16 mouse cellular contexts compared by ENCODE assay signal in the genomic region with DNA sequence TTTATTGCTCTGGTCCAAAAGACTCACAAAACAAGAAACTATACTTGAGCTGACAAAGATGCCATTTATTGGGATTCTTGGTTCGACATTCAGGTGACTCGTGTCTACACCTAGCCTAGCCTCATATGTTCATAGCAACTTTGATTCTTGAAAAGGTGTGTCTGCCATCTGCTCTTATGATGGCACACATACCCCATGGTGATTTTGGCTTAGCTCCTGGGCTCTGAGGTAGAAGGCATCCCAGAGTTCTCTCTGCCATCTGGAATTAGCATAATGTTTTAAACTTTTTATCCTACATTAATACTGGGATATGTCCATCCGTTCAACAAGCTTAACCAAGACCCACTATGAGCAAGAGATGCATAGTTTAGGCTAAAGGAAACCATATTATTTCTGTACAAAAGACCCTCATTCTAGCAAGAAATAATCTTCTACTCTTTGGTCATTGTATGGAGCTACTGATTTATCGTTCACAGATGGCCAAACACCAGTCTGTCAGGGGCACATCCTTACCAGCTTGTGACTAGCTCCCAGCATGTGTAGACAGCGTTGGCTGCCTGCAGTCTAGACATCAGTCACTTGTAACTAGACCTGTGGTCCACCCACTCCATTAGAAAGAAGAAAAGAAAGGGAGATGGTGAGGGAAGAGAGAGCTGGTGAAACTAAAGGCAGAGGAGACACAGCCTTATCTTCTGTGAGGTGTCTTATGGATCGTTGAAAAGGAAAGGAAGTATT.
DNase-seq lines count a peak whose midpoint lies in the region; ATAC-seq and TF ChIP-seq lines count a peak whose summit lies in the region.
"Had no signal": no experiment of that assay in that cellular context is flagged by ENCODE, and none has a peak within 500 bp of the region (broad histone marks: within the 10 kb centered on the region; RNA-seq: fewer than 3 reads in every experiment).

No protein-coding gene starts in this region.

- no peaks in the 10 kb centered on the region for H3K9me3 ChIP-seq in forebrain, embryonic 13.5 days (replicated peaks)
- H3K9me3 ChIP-seq in forebrain, embryonic 16.5 days (ENCODE audit: control insufficient read depth, low read length) = no peaks in the 10 kb centered on the region
- no peaks in the 10 kb centered on the region for H3K9me3 ChIP-seq in hindbrain, postnatal 0 days (ENCODE audit: low read length)
- H3K9me3 ChIP-seq: heart, embryonic 13.5 days had no signal

- peak; percentile 45; the same call in 1 of the 2 replicates for ATAC-seq in forebrain, embryonic 13.5 days
- ATAC-seq in forebrain, embryonic 16.5 days = no peak
- peak; percentile 55 for ATAC-seq in hindbrain, postnatal 0 days

- H3K4me3 ChIP-seq in forebrain, embryonic 13.5 days = no peak overlapping the region
- no peak overlapping the region for H3K4me3 ChIP-seq in forebrain, embryonic 16.5 days (replicated peaks; ENCODE audit: low read length)
- H3K4me3 ChIP-seq in layer of hippocampus, adult 2 months = no peak overlapping the region
- H3K4me3 ChIP-seq in hindbrain, postnatal 0 days (ENCODE audit: low read length) = no peak overlapping the region
- H3K4me3 ChIP-seq: erythroblast, embryonic 14.5 days; heart, embryonic 13.5 days had no signal

- H3K36me3 ChIP-seq in forebrain, embryonic 13.5 days (ENCODE audit: poor library complexity, severe bottlenecking) = no peaks in the 10 kb centered on the region
- H3K36me3 ChIP-seq in forebrain, embryonic 16.5 days (ENCODE audit: control insufficient read depth, insufficient read depth) = no peaks in the 10 kb centered on the region
- no peaks in the 10 kb centered on the region for H3K36me3 ChIP-seq in hindbrain, postnatal 0 days (ENCODE audit: insufficient read depth, low read length)
- H3K36me3 ChIP-seq: heart, embryonic 13.5 days had no signal

- TF ChIP-seq CTCF in layer of hippocampus, adult 2 months (conservative IDR thresholded peaks at IDR 0.05) = no peak
- no peak for TF ChIP-seq CTCF in hindbrain, postnatal 0 days (IDR thresholded peaks at IDR 0.05; ENCODE audit: low read depth)

- H3K4me1 ChIP-seq in forebrain, embryonic 13.5 days = peaks cover 33% of the 10 kb centered on the region
- peaks cover 22% of the 10 kb centered on the region for H3K4me1 ChIP-seq in forebrain, embryonic 16.5 days (replicated peaks; ENCODE audit: control insufficient read depth, insufficient read depth, low read length)
- H3K4me1 ChIP-seq in hindbrain, postnatal 0 days (ENCODE audit: insufficient read depth, low read length) = peaks cover 24% of the 10 kb centered on the region

- DNase-seq in layer of hippocampus, adult 2 months (ENCODE audit: low spot score in 2 of 2) = no peak
- no peak for DNase-seq in layer of hippocampus, adult 8-10 months (ENCODE audit: low spot score in 2 of 2)
- DNase-seq in cerebellum, adult 8-10 months = peak; percentile 75
- DNase-seq in hindbrain, postnatal 0 days (ENCODE audit: low spot score) = peak; percentile 74
- no peak for DNase-seq in kidney, postnatal 14 days
- no peak for DNase-seq in retina, embryonic 14.5 days (ENCODE audit: low spot score)
- DNase-seq: gastrocnemius, postnatal 36 days; liver; lung, adult 18-20 months; thymus, adult 2 months had no signal

- no peak overlapping the region for H3K27ac ChIP-seq in forebrain, embryonic 13.5 days
- H3K27ac ChIP-seq in forebrain, embryonic 16.5 days (ENCODE audit: low read length) = no peak overlapping the region
- H3K27ac ChIP-seq in layer of hippocampus, adult 2 months = peak overlapping the region; percentile 87; the same call in 1 of the 2 replicates
- peak overlapping the region; percentile 83 for H3K27ac ChIP-seq in hindbrain, postnatal 0 days
- H3K27ac ChIP-seq: heart, embryonic 13.5 days had no signal

- H3K9ac ChIP-seq in forebrain, embryonic 13.5 days = no peak overlapping the region
- no peak overlapping the region for H3K9ac ChIP-seq in forebrain, embryonic 16.5 days (replicated peaks; ENCODE audit: low read depth, low read length)
- H3K9ac ChIP-seq in hindbrain, postnatal 0 days (replicated peaks; ENCODE audit: low read length) = no peak overlapping the region
- H3K9ac ChIP-seq: heart, embryonic 13.5 days had no signal

- H3K27me3 ChIP-seq in forebrain, embryonic 13.5 days = no peaks in the 10 kb centered on the region
- H3K27me3 ChIP-seq in forebrain, embryonic 16.5 days (replicated peaks; ENCODE audit: control insufficient read depth, insufficient read depth, low read length) = no peaks in the 10 kb centered on the region
- no peaks in the 10 kb centered on the region for H3K27me3 ChIP-seq in hindbrain, postnatal 0 days (ENCODE audit: insufficient read depth, low read length)
- H3K27me3 ChIP-seq: CH12.LX; heart, embryonic 13.5 days had no signal

- 84% methylated on average over 6 of the region's 6 CpGs for WGBS in forebrain, embryonic 13.5 days
- 73% methylated on average over 6 of the region's 6 CpGs for WGBS in forebrain, embryonic 16.5 days
- 61% methylated on average over 6 of the region's 6 CpGs for WGBS in hindbrain, postnatal 0 days

- H3K4me2 ChIP-seq in forebrain, embryonic 13.5 days = no peak overlapping the region
- H3K4me2 ChIP-seq in forebrain, embryonic 16.5 days (ENCODE audit: low read length) = no peak overlapping the region
- H3K4me2 ChIP-seq in hindbrain, postnatal 0 days (ENCODE audit: low read depth, low read length) = no peak overlapping the region
- H3K4me2 ChIP-seq: heart, embryonic 13.5 days; midbrain, embryonic 11.5 days had no signal

Comparison
In these comparisons a context has a peak if more than half of its experiments do, and no peak if none do; other contexts are left out.
1. H3K27ac ChIP-seq: peak in layer of hippocampus, adult 2 months (single experiment) and hindbrain, postnatal 0 days (single experiment); none in forebrain, embryonic 13.5 days (single experiment) and forebrain, embryonic 16.5 days (single experiment).
2. DNase-seq: peak in cerebellum, adult 8-10 months (single experiment) and hindbrain, postnatal 0 days (single experiment); none in layer of hippocampus, adult 2 months (0 of 2), layer of hippocampus, adult 8-10 months (0 of 2), kidney, postnatal 14 days (single experiment) and retina, embryonic 14.5 days (single experiment).